Mouse (Mus musculus) adrenal gland, postnatal 0 days (tissue): Measurements from ENCODE around the gene Polr2m. TPM values are rescaled to one million over a fixed set of nuclear protein-coding genes. Genes with fewer than 3 reads are reported as not detected.

ENCODE experiments used
- polyA plus RNA-seq: library from polyadenylated mRNA; unstranded; fragments of >200 nt; fragmentation: Nextera tagmentation; extraction: Ambion mirVana; gene quantifications from 2 replicates; pipeline ENCODE4 v1.2.1, GENCODE M21; 2015

The Polr2m gene
- 194 and 230 TPM in 2 replicates for polyA plus RNA-seq

DNA sequence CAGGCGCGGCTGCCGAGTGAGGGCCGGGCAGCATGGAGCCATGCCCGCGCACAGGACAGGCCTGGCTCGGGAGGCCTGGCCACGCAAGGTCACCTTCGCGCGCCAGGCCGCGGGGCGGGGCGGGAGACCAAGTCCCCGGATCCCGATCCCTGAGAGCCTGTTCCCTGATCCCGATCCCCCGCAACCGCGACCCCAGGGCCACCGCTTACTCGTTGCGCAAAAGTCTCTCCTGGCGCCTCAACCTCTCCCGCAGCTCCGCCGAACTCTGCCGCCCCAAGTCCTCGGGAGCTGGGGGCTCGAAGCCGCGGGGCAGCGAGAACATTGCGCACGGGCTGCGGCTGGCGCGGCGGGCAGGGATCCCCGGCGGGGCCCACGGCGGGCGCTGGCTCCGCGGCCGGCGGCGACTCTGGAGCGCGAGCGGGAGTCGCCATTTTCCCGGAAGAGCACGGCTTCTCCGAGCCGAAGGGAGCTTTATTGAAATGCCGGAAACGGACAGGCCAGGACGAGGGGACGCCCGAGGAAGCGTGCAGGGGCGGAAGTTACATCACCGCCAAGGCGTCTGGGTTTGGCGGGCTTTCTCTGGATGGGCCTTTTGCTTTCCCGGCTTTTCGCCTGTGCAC is at the start of gene Polr2m:
Gene Polr2m (minus strand): TSS at position 461 of the 620 bp plus-strand sequence.

Other genes starting within 250 kb of the Polr2m start
- 5.4 and 8.5 TPM in 2 replicates for gene Myzap, start 106.4 kb upstream of the Polr2m start, polyA plus RNA-seq